Mouse (Mus musculus) left cerebral cortex, adult 18-20 months (tissue): ENCODE data around the gene Pcx. TPM values are rescaled to one million over a fixed set of nuclear protein-coding genes. Genes with fewer than 3 reads are reported as not detected.

ENCODE experiments used
- DNase-seq, 2 experiments: peaks; one replicate each; pipeline ENCODE4 v3.0.0; 2021 to 2022; ENCODE audit warnings: low spot score in 2 of 2, mixed read lengths in 1 of 2
- long read RNA-seq, 2 experiments: library from polyadenylated mRNA; stranded (forward); transcript quantifications; one replicate each; pipeline ENCODE4 v2.0.0; 2021
- total RNA-seq, 2 experiments: library from RNA; stranded (reverse); gene quantifications; 2 replicates each; pipeline ENCODE4 v1.2.3; 2021

The Pcx gene
- 10 to 100 TPM; 68.0 to 79.3 TPM for total RNA-seq
- long read RNA-seq, experiment 1, full-length matches to known transcripts = 29 of 65 reads
- long read RNA-seq, experiment 1, partial matches to known transcripts = 24 of 65 reads
- long read RNA-seq, experiment 1, other reads (novel, unspliced or antisense) = 12 of 65 reads
- long read RNA-seq, experiment 2, full-length matches to known transcripts = 24 of 64 reads
- long read RNA-seq, experiment 2, partial matches to known transcripts = 20 of 64 reads
- long read RNA-seq, experiment 2, other reads (novel, unspliced or antisense) = 20 of 64 reads

GRCm38 (mm10) chr19:4509986-4510963, at the start of gene Pcx:
Gene Pcx (plus strand): TSS chr19:4510472.
- peak; percentile 98 to 99 for DNase-seq

GRCm38 (mm10) chr19:4461981-4462380, 48.3 kb upstream of the Pcx start:
- DNase-seq = no peak

DNA sequence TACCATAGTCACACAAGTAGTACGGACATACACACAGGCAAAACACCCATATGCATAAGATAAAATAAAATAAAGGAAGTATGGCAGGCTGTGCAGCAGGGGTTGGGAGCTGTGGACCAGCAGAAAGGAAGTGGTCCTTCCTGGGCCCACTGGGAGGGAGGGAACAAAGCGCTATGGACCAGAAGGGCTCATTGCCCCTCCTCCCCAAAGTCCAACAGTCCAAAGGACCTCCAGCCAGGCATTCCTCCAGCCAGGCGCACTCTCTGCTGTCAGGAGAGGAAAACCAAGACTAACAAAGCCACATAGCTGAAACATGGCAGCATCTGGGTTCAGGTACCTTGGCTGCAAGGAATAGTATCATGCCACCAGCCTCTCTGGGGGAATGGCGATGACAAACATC, 45.6 kb upstream of the Pcx start:
- no peak for DNase-seq

GRCm38 (mm10) chr19:4468363-4468762, 41.9 kb upstream of the Pcx start:
- no peak for DNase-seq

DNA sequence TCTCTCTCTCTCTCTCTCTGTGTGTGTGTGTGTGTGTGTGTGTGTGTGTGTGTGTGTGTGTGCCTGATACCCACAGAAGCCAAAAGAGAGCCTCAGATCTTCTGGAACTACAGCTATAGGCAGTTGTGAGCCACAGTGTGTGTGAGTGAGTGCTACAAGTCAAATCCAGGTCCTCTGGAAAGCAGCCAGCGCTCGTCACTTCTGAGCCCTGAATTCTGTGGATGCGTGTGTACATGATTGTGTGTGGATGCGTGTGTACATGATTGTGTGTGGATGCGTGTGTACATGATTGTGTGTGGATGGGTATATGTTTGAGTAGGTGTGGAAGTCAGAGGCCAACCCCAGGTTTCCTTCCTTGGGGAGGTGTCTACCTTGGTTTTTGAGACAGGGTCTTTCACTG, 36.7 kb upstream of the Pcx start:
- DNase-seq = no peak

DNA sequence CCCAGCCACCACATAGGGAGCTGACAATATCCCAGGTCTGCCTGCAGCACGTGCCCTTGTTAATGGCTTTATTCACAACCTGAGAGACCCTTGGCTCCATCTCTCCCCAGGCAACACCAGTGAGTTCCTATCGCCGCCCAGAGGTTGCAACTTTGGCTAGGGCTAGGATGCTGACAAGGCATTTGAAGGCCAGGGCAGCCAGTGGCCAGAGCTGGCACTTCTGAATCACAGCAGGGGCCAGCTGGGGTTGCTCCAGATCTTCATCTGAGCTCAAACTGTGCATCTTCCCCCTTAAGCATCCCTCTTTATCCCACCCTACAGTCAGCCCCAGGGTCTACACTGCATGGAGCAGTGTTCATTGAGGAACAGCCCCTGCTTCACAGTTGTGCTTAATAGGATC, 35.5 kb upstream of the Pcx start:
- no peak for DNase-seq

- DNase-seq = peak; percentile 38 to 39
Observed at GRCm38 (mm10) chr19:4475224-4475925, 34.9 kb upstream of the Pcx start.

- peak; percentile 62 to 79 for DNase-seq
Observed at GRCm38 (mm10) chr19:4476601-4477257, 33.5 kb upstream of the Pcx start.

DNA sequence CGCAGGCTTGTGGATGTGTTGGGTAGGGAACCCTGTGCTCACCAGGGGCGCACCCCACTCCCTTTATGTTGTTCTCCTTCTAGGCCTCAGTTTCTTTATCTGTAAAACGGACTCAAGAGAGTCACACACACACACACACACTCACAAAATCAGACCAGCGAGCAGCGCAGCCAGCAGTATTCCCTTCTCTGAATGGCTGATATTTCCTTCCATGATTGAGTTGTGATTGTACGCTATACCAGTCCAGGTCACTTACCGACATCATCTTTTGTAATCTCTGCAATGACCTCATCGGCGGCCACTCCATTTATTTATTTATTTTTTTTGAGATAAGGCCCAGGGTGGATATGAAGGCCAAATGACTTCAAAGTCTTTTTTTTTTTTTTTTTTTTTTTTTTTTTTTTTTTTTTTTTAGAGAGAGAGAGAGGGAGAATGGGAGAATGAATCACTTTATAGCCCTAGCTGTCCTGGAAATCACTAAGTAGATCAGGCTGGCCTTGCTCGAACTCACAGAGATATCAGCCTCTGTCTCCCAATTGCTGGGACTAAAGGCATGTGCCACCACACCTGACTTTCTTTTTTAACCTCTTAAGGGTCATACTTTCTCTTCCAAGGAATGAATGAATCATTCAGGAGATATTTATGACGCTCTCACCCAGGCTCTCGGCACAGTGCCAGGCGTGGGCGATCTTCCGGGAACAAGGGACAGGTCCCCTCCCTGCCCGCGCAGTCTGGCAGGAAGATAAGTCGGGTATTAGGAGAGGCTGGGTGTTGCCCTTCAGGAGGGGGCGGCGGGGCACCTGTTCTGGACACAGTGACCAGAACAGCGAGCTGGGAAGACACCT, 32.7 kb upstream of the Pcx start, which contains the start of gene Syt12:
Gene Syt12 (minus strand): TSS at position 103 of the 845 bp plus-strand sequence.
- peak; percentile 57 to 65 for DNase-seq

GRCm38 (mm10) chr19:4478190-4478516, 32.1 kb upstream of the Pcx start:
- no peak for DNase-seq

DNA sequence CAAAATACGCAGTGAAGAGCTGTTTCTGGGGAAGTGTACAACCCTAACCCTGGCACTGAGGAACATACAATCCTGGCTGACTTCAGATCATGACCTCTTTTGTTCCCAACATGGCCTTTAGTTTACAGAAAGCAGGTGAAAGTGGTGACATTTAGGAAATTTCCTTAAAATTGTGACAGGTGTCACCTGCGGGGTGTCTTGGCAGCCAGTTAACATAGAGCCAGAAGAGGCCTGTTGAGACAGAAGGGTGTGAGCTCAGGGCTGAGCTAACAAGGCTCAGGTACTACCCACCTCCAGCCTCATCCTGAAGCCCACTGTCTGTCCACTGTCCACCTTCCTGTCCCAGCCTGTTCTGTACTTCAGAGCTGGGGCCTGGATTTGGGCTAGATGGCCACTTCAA, 30.2 kb upstream of the Pcx start:
- no peak for DNase-seq

GRCm38 (mm10) chr19:4481326-4481725, 28.9 kb upstream of the Pcx start:
- DNase-seq = peak; percentile 53 to 65

DNA sequence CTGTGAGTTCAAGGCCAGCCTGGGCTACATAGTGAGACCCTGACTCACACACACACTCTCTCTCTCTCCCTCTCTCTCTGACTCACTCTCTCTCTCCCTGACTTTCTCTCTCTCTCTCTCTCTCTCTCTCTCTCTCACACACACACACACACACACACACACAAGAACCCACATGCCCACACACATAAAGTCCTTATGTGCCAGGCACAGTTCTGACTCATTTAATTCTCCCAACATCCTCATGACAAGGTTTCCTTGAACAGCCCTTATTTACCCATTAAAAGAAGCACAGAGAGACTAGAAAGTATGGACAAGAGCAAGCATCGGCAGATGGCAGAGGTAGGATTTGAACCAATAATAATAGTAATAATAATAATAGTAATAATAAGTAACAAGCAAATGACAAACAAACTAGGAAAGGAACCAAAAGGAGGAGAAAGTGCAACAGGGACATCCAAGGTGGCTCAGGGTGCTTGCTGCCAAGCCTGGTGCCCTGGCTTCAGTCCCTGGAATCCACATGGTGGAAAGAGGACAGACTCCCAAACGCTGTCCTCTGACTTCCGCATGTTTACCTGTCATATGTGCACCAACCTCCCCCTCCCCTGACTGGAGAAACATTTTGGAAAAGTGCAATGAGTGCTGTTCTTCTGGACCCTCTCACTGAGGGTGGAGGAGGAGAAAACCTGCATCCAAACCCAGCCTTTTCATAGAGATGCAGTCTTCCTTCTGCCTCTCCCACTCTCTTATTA, 28.0 kb upstream of the Pcx start:
- DNase-seq = no peak

- no peak for DNase-seq
Observed at GRCm38 (mm10) chr19:4485006-4485405, 25.3 kb upstream of the Pcx start.

GRCm38 (mm10) chr19:4487877-4488276, 22.4 kb upstream of the Pcx start:
- DNase-seq = no peak

DNA sequence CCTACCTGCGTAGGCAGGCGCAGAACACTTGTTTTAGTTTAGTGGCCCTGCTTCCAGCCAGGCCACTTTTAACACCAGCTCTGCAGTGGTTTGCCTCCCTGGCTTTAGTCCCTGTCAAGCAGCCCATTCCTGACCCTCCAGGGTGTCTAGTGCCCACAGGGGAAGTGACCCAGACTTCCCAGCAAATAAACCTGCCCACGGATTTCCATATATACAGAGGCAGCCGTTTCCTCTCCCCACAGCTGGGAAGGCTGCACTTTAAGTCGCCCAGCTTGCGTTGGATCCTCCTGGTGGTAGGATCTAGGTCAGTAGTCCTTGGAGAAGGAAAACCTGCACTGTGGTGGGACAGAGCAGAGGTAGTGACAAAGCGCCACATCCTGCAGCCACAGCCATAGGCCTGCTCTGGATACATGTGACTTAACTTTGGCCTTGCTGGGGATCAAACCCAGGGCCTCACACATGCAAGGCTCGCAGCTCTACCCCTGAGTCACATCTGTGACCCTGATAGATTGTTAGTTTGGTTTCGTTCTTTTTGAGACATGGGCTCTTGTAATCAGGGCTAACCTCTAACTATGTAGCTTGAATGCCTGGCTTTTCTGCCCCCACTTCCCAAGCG, 19.1 kb upstream of the Pcx start:
- no peak for DNase-seq

DNA sequence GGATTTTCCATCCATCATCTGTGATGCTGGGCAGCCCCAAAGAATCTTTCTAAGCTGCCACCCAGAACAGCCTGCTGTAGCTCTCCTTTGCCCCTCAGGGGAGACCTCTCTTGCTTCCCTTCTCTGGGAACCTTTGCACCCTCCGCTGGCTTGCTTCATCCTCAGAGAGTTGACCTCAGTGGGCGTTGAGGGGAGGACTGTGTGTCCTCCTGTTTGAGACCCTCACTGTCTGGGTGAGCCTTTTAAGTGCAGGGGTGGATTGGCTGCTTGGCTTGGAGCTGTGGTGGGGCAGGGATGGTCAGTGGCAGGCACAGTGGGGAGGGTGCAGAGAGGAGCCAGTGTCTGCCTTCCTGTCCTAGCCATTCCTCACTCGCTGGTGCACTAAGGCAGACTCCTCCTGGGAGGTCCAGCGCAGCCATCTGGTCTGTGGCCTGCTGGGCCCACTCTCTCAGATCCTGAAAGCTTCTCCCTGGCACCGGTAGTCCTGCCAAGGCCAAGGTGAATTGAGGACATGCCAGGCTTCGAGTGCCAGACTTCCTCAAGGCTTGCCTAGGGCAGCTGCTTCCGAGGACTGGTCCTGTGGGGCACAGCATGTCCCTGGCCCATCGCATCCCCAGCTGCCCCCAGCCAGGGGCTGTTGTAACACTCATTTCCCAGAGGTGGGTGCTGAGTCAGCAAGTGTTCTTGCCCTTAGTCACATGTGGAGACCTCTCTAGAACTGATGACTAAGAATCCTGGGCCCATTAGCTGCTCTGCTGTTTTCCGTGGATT, 17.6 kb upstream of the Pcx start:
- DNase-seq = no peak

GRCm38 (mm10) chr19:4494707-4495106, 15.6 kb upstream of the Pcx start:
- no peak for DNase-seq
